Mouse (Mus musculus) fibroblast of lung, adult 2 months (primary cell): Measurements from ENCODE around the gene Sult1e1.
A peak's percentile ranks its signal among the peaks of the same experiment; 100 is the strongest.

Experiments
- DNase-seq: peaks from one replicate; pipeline ENCODE4 v3.0.0-alpha.2; 2011; ENCODE audit warnings: low read depth

The Sult1e1 gene

GRCm38 (mm10) chr5:87591494-87591893, at the start of gene Sult1e1:
Gene Sult1e1 (minus strand): TSS chr5:87591594.
- no peak for DNase-seq

GRCm38 (mm10) chr5:87622681-87623080, 31.3 kb upstream of the Sult1e1 start:
- peak; percentile 25 for DNase-seq

GRCm38 (mm10) chr5:87615128-87615390, 23.7 kb upstream of the Sult1e1 start:
- DNase-seq = no peak

- DNase-seq = no peak
Observed at GRCm38 (mm10) chr5:87614364-87615127, 23.2 kb upstream of the Sult1e1 start.

GRCm38 (mm10) chr5:87601018-87601417, 9.6 kb upstream of the Sult1e1 start:
- DNase-seq = no peak

- DNase-seq = no peak
Observed at GRCm38 (mm10) chr5:87597891-87598290, 6.5 kb upstream of the Sult1e1 start.

GRCm38 (mm10) chr5:87589916-87590315, 1.5 kb downstream of the Sult1e1 start:
- no peak for DNase-seq

GRCm38 (mm10) chr5:87580389-87580788, 11.0 kb downstream of the Sult1e1 start:
- DNase-seq = no peak

GRCm38 (mm10) chr5:87574174-87574573, 17.2 kb downstream of the Sult1e1 start:
- no peak for DNase-seq

GRCm38 (mm10) chr5:87573490-87573889, 17.9 kb downstream of the Sult1e1 start:
- DNase-seq = no peak

GRCm38 (mm10) chr5:87572781-87573180, 18.6 kb downstream of the Sult1e1 start:
- no peak for DNase-seq

GRCm38 (mm10) chr5:87568845-87569244, 22.5 kb downstream of the Sult1e1 start, which contains the start of gene Sult1d1:
Gene Sult1d1 (minus strand): TSS chr5:87569027.
- DNase-seq = no peak

- no peak for DNase-seq
Observed at GRCm38 (mm10) chr5:87567306-87567705, 24.1 kb downstream of the Sult1e1 start.

GRCm38 (mm10) chr5:87562966-87563365, 28.4 kb downstream of the Sult1e1 start:
- no peak for DNase-seq

GRCm38 (mm10) chr5:87562526-87562925, 28.9 kb downstream of the Sult1e1 start:
- no peak for DNase-seq

GRCm38 (mm10) chr5:87560145-87560544, 31.2 kb downstream of the Sult1e1 start:
- DNase-seq = no peak

GRCm38 (mm10) chr5:87550935-87551334, 40.5 kb downstream of the Sult1e1 start:
- no peak for DNase-seq

- no peak for DNase-seq
Observed at GRCm38 (mm10) chr5:87538111-87538510, 53.3 kb downstream of the Sult1e1 start, which contains the start of gene Sult1b1. Gene Sult1b1 (minus strand): TSS chr5:87538195.

- DNase-seq = no peak
Observed at GRCm38 (mm10) chr5:87535994-87536644, 55.3 kb downstream of the Sult1e1 start.

- no peak for DNase-seq
Observed at GRCm38 (mm10) chr5:87532288-87532687, 59.1 kb downstream of the Sult1e1 start.
